Mouse (Mus musculus): ENCODE data around the gene Ptgfrn.

Gene Ptgfrn

GRCm38 (mm10) chr3:101110043-101110837, at the start of gene Ptgfrn:
Ptgfrn (minus strand) TSS chr3:101110278.
- no peak for DNase-seq (ENCODE audit: low spot score in 2 of 2)

- no peak for DNase-seq (ENCODE audit: low spot score in 2 of 2)
These were observed 49.6 kb upstream of the Ptgfrn start for GRCm38 (mm10) chr3:101159701-101160100.

DNA sequence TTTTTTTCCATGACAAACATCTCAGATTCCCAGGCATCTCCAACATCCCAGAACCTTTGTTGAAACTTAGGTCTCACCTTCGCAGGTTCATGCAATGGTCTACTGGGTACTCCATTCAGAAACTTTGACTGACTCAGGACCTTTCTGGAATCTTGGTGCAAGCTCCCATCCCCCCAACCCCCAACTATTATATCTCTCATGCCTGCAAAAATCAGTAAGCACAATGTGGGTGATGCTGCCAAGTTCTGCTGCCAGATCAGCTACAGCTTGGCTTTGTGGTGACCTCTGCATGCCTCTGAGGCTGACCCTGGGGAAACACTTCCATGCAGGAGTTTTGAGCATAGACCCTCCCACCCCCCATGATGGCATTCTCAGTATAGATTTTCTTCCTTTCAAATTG, 44.0 kb upstream of the Ptgfrn start:
- DNase-seq (ENCODE audit: low spot score in 2 of 2), result no peak

DNA sequence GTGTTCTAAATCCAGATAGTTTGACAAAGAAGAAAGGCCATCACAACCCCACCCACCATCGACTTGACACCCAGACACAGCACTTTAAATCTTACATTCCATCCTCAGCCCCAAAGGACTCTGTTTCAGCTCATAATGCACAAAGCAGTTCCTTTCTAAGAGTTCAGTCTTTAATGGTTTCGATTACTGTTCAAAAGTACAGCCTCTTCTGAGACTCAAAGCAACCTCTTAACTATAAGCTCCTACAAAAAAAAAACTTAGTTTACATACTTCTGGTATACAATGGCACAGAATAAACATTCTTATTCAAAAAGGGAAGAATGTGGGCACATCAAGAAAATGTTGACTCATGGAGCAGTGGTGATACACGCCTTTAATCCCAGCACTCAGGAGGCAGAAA, 43.3 kb upstream of the Ptgfrn start:
- no peak for DNase-seq (ENCODE audit: low spot score in 2 of 2)

DNA sequence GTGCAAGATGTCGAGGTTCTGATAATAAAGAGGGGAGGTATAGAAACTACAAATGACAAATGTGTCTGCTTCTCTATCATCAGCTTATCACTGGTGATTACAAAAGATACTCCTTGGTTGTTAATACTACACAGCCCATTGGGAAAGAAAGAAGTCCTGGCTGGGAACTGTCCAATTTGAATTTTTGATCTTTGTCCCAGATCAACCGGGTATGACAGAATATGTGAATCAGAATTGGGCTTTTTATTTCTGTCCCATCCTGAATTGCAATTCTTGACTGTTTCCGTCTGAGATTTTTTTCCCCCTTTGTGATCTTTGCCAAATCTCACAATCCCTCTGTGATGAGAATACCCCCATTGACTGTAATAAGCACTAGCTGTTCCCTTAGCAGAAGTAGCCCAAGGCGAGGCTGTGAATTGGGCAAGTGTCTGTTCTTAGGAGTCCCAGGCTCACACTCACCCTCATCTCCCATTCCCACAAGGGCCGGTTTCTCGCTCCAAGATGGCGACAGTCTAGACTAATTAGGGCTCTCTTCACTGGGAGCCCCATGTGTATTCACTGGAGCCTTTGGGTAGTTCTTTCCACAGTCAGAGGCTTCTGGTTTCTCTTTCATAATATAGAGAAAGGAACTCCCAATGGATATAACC, 36.2 kb upstream of the Ptgfrn start:
- DNase-seq (ENCODE audit: low spot score in 2 of 2), result no peak

DNA sequence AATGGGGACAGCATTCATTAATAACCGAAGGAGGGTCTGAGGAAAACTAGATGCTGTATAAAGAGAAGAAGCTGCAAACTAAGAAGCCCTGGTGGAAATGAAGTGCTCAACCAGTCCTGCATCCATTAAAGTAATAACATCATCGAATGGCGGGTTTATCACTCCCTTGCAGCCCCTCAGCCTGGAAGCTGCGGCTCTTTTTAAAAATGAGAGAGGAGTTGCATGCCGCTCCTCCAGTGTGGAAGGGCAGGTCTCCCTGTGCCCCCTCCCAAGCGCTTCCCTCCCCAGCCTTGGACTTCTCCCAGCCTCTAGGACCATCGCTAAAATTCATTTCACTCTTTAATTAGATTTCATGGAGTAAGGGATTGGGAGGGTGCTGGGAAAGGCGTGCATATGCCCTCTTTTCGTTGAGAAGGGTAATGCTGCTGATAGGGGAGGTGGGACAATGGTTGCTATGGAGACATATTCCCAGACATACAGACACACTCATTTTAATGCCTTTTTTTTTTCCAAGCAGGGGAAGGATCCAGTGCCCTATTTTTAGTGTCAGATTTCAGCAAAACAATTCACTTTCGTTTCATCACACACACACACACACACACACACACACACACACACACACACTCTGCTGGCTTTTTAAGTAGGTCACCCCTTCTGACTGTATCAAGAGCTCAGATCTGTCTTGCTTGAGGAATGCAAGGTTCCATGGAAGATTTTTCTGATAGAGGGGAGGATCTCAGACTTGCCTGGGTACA, 35.4 kb upstream of the Ptgfrn start:
- DNase-seq (ENCODE audit: low spot score in 2 of 2), result no peak

GRCm38 (mm10) chr3:101144366-101144948, 34.4 kb upstream of the Ptgfrn start:
- no peak for DNase-seq (ENCODE audit: low spot score in 2 of 2)

DNA sequence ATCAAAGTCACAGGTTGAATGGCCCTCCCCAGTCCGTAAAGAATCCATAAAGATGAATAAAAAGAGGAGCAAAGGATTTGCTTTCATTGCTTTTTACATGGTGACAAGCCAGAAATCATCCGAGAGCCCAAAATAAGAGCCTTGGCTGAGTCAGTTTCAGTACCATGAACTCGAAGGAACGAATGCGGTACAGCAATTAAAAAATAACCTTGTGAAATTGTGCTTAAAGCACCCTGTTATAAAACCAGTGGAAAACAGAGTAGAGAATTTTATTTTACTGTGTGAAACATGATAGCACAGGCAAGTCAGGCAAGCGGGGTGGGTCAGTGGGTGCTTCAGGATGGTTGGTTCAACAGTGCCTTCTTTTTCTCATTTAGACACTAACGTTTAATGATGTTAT, 33.4 kb upstream of the Ptgfrn start:
- no peak for DNase-seq (ENCODE audit: low spot score in 2 of 2)

- no peak for DNase-seq (ENCODE audit: low spot score in 2 of 2)
These were observed 31.8 kb upstream of the Ptgfrn start for GRCm38 (mm10) chr3:101141864-101142263.

DNA sequence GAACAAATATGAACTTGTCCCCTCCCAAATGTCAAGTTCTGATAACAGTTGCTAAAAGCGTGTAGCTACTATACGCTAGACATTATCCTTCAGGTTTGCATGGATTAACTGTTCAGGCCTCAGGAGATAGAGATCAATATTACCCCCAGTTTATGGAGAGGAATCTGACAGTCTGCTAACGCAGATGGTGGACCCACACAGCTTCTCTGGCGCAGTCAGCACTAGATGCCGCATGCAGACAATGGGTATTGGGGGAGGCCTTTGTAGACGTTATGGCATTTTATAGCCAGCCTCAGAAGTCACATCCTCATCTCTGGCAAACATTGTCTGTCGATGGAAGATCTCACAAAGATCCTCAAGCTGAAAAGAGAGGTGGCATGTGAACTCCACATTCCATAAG, 29.9 kb upstream of the Ptgfrn start:
- no peak for DNase-seq (ENCODE audit: low spot score in 2 of 2)

GRCm38 (mm10) chr3:101136483-101136882, 26.4 kb upstream of the Ptgfrn start:
- no peak for DNase-seq (ENCODE audit: low spot score in 2 of 2)

- DNase-seq (ENCODE audit: low spot score in 2 of 2), result no peak
These were observed 24.8 kb upstream of the Ptgfrn start for GRCm38 (mm10) chr3:101134861-101135260.

GRCm38 (mm10) chr3:101132981-101133380, 22.9 kb upstream of the Ptgfrn start:
- DNase-seq (ENCODE audit: low spot score in 2 of 2), result no peak

GRCm38 (mm10) chr3:101131772-101132171, 21.7 kb upstream of the Ptgfrn start:
- no peak for DNase-seq (ENCODE audit: low spot score in 2 of 2)

GRCm38 (mm10) chr3:101130526-101130925, 20.4 kb upstream of the Ptgfrn start:
- DNase-seq (ENCODE audit: low spot score in 2 of 2), result no peak

DNA sequence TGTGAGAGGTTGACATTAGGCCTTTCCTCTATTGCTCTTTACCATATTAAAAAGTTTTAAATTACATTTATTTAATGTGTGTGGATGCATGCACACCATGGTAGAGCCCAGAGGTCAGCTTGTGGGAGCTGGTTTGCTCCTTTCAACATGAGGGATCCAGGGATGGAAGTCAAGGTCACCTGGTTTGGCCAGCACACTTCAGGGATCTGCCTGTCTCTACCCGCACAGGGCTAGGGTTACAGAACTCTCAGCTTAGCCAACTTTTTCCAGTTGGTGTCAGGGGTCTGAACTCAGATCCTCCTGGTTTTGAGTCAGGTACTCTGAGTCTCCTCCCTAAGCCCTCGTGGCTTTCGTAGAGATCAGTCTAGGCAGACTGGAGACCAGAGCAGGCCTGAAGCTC, 19.5 kb upstream of the Ptgfrn start:
- no peak for DNase-seq (ENCODE audit: low spot score in 2 of 2)

GRCm38 (mm10) chr3:101129090-101129489, 19.0 kb upstream of the Ptgfrn start:
- no peak for DNase-seq (ENCODE audit: low spot score in 2 of 2)

GRCm38 (mm10) chr3:101127766-101128165, 17.7 kb upstream of the Ptgfrn start:
- DNase-seq (ENCODE audit: low spot score in 2 of 2), result no peak

- DNase-seq (ENCODE audit: low spot score in 2 of 2), result no peak
These were observed 14.6 kb upstream of the Ptgfrn start for GRCm38 (mm10) chr3:101124716-101125115.

DNA sequence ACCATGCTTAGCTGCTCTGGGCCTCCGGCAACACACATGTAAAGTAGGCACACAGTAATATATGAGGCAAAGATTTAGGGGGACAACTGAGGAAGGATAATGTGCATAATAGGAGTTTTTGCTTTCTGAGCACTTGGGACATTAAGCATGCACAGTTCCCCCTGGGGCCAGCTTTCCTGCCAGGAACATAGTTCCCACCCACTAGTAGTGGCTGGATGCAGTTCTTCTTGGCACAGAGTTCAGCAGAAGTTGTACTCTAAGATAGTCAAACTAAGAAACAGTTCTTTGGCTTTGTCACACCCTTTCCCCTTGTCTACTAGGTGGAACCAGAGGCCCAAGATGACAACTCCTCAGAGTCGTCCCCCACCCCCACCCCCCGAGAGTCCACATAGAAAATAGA, 12.4 kb upstream of the Ptgfrn start:
- DNase-seq (ENCODE audit: low spot score in 2 of 2), result no peak

GRCm38 (mm10) chr3:101117774-101118173, 7.7 kb upstream of the Ptgfrn start:
- DNase-seq (ENCODE audit: low spot score in 2 of 2), result no peak

GRCm38 (mm10) chr3:101117386-101117749, 7.3 kb upstream of the Ptgfrn start:
- DNase-seq (ENCODE audit: low spot score in 2 of 2), result no peak

All from spleen, postnatal 36 days (tissue).